Mouse (Mus musculus) megakaryocyte, embryonic 14.5 days (primary cell): ENCODE measurements at regions not wholly inside any gene's neighbourhood (a gene's known extent, or its start where the extent isn't known, plus 50 kb on each side); places are given as distances from the start of the nearest gene placed in this dataset.

Source experiments
- FLI1 ChIP-seq: IDR thresholded peaks from 2 replicates; pipeline ENCODE4 v1.6.1; 2012; ENCODE audit warnings: low read length, inconsistent platforms, mixed read lengths
- GATA1 ChIP-seq: IDR thresholded peaks from 3 replicates; pipeline ENCODE4 v1.6.1; 2012; ENCODE audit warnings: mixed read lengths, low read length, inconsistent platforms, borderline replicate concordance

- TF ChIP-seq GATA1 (no peak), FLI1 (no peak)
Observed at GRCm38 (mm10) chr2:45197955-45198631, 80.9 kb upstream of the Zeb2 start.
